Mouse (Mus musculus): ENCODE data around the gene Msi2.

Msi2 gene

GRCm38 (mm10) chr11:88636934-88637333 lies 81.4 kb downstream of the Msi2 start:
- no peak for DNase-seq (ENCODE audit: low read depth, low spot score)

DNA sequence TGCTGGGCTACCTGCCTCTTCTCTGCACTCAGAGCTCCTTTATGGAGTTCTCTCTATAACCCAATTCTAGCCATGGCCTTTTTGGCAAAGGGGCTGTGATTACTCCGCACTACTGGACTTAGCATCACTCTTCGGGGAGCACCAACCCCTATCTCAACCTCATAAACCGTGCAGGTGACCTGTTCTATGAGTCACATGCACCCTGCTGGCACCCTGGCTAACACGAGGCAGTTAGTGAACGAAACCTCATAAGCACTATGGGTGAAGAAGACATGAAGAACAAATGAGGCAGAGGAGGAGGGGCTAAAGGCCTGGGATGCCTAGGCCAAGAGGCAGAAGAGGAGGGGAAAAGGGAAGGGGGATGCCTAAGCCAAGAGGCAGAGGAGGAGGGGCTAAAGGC lies 82.0 kb downstream of the Msi2 start:
- DNase-seq (ENCODE audit: low read depth, low spot score): no peak

DNA sequence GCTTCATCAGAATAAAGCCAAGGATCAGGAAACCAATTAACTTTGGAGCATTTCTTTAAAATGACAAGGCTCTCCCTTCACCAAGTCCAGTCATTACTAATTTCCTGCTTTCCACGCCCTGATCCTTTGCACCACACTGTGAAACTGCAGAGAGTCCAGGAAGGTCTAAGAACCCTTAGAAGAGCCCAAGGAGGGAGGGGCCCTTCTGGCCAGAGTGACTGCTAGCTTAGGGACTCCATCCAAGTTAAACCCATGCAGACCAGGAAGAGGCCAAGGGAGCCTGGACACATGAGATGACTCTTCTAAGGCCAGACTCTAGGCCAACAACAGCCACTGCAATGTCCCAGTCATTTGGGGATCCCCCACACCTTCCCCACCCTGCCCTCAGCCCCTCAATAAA lies 83.7 kb downstream of the Msi2 start:
- no peak for DNase-seq (ENCODE audit: low read depth, low spot score)

DNA sequence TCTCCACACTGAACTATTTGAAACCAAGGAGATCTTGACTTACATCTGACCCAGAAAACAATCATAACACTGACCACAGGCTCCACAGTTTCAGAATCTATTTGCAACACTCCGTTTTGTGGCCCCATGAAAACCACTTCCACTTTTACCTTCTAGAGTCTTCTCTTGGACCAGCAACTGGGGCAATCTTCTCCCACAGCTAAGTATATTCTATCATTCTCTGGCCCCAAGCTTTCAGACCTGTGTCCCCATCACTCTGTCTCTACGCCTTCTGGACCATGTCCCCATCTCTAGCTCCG lies 86.4 kb downstream of the Msi2 start:
- DNase-seq (ENCODE audit: low read depth, low spot score): no peak

DNA sequence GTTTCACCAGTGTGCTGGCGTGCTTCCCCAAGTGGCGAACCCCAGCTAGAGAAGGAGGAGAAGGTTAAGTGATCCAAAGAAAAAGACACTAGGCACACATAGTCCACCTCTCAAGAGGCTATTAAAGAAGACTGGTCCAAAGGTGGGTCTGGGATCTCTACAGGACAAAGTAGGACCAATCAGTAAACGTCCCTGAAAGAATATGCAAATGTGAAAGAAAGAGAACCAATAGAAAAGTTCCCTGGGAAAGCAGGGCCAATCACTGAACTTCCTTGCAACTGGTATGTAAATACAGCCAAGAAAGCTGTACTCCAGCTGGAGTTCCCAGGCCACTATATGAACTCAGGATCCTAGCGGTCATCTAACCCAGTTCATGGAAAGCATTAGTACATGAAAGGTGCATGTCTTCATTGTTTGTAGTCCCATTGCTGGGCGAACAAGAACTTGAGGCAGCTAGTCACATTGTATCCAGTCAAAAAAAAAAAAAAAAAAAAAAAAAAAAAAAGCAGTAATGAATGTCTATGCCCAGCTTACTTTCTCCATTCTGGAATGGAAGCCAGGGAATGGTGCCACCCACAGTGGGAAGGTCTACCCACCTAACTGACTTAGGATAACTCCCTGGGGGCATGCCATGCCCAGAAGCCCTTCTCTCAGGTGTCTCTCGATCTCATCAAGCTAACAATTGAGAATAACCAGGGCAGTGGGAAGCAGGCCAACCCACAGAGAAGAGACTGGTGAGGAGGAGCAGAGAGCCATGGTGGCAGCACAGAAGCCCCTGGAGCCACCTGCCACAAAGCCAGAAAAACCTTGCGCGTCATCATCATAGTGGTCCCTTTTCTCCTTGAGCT lies 87.0 kb downstream of the Msi2 start:
- DNase-seq (ENCODE audit: low read depth, low spot score): no peak

DNA sequence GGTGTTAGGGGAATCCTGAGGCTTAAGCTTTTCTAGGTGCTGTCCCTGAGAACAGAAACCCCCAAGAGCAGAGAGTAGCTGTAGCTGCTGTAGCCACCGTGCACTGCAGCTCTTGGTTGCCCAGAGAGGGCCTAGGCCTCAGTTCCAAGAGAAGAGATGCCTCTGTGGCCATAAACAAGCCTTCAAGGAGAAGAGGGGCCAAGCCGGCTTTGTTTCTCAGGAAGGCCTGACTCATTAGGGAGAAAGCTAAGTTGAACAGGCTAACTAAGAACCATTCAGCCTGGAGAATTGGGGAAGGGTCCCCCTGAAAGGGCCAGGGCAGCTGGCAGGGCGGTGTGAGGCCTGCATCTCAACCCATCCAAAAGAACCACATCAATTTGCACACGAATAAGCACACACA lies 88.7 kb downstream of the Msi2 start:
- no peak for DNase-seq (ENCODE audit: low read depth, low spot score)

DNA sequence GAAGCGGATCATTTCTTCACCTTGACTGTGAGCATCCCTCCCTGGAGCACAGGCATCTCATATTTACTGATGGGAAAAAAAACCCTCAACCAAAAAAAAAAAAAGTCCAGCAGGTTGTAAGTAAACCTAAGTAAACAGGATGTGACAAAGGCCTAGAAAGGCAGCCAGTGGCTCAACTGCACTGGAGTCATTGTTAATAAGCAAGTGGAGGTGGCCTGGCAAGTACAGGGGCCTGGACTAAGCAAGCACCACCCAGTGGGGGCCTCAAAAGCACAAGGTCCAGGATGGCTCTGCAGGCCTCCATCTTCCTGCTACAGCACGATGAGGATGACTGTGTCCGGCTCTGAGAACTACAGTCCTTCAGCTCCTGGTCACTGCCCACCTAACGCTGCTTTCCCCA lies 89.1 kb downstream of the Msi2 start:
- DNase-seq (ENCODE audit: low read depth, low spot score): no peak

DNA sequence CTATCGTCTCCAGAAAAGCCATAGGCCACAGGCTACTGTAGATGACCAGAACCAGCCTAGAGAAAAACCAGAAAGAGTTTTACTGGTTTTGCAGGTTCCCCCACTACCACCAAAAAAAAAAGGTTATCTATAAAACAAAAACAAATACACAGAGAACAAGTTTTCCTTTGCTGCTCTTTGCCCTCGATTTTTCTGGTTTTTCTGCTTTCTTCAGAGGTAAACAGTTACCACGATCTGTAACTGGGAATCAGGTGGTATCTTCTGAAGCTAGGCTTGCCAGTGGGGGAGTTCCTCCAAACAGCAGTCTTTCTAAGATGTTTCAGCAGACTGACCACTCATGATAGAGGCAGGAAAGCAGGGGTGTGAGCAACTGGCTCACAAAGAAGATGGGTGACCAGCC lies 89.6 kb downstream of the Msi2 start:
- DNase-seq (ENCODE audit: low read depth, low spot score): no peak

GRCm38 (mm10) chr11:88627327-88627726 lies 91.0 kb downstream of the Msi2 start:
- DNase-seq (ENCODE audit: low read depth, low spot score): no peak

GRCm38 (mm10) chr11:88626576-88626975 lies 91.7 kb downstream of the Msi2 start:
- no peak for DNase-seq (ENCODE audit: low read depth, low spot score)

- no peak for DNase-seq (ENCODE audit: low read depth, low spot score)
Measured at GRCm38 (mm10) chr11:88626061-88626460, 92.3 kb downstream of the Msi2 start.

DNA sequence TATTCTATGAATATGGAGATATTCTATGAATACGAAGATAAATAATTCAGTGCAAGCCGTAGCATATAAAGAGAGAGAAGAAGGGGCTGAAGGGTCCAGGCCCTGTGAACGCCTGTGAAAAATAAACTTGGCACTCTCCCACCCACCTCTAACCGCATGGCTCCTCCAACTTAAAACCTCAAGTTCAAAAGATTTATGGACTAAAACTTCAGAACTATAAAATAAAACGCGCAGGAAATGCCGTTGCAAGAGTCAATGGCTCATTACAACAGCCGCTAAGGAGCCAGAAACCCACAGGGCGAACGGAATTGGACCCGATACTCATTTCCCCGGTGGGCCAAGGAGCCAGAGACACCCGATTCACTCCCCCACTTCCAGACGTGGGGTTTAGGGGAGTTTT lies 93.2 kb downstream of the Msi2 start:
- no peak for DNase-seq (ENCODE audit: low read depth, low spot score)

GRCm38 (mm10) chr11:88624627-88625026 lies 93.7 kb downstream of the Msi2 start:
- DNase-seq (ENCODE audit: low read depth, low spot score): no peak

DNA sequence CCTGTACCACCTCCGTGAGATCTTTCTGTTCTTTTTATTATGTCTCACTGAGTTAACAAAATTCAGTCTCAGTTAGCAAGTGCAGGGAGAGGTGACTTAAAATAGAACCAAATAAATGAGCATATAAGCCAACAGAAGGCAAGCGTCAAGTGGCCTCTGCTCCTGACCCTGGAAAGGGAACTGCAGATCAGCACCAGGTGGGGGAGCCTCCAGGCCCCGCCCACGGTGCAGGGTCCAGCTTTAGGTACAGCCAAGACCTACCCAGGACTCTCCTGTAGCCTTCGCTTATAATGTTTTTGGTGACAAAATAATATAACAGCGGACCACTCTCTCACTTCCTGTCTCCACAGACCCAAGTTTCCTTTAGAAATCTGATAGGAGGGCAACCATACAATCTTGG lies 94.6 kb downstream of the Msi2 start:
- no peak for DNase-seq (ENCODE audit: low read depth, low spot score)

- no peak for DNase-seq (ENCODE audit: low read depth, low spot score)
Measured at GRCm38 (mm10) chr11:88622496-88622895, 95.8 kb downstream of the Msi2 start.

- DNase-seq (ENCODE audit: low read depth, low spot score): no peak
Measured at GRCm38 (mm10) chr11:88621789-88622188, 96.5 kb downstream of the Msi2 start.

GRCm38 (mm10) chr11:88620158-88620973 lies 97.9 kb downstream of the Msi2 start:
- peak; percentile 59 for DNase-seq (ENCODE audit: low read depth, low spot score)

- DNase-seq (ENCODE audit: low read depth, low spot score): no peak
Measured at GRCm38 (mm10) chr11:88619468-88620157, 98.7 kb downstream of the Msi2 start.

DNA sequence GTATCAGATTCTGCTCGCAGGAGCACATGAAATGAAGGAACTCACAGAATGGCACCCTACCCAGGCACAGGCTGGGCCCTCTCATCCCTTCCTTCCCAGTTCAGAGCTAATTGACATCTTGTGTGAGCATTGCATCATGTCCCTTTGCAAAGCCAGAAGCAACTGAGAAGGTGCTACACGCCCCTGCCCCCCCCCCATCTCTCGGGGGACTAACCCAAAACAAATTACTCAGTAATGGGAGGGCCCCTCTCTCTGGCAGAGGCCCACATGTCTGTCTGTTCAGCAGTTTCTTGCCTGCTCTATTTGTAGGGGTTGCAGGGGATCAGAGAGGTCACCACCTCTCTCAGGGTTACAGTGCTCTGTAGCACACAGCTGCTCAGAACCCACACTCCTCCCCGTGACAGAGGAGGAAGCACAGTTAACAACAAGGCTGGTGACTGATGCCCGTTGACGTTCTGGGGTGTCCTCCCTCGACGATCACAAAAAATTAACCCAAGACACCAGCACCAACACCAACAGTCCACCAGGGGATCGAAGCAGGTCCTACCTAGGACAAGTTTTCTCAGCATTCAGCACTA lies 99.5 kb downstream of the Msi2 start:
- DNase-seq (ENCODE audit: low read depth, low spot score): no peak

GRCm38 (mm10) chr11:88618005-88618501 lies 100.3 kb downstream of the Msi2 start:
- DNase-seq (ENCODE audit: low read depth, low spot score): no peak

- no peak for DNase-seq (ENCODE audit: low read depth, low spot score)
Measured at GRCm38 (mm10) chr11:88617380-88617779, 100.9 kb downstream of the Msi2 start.
